In the genomic region with DNA sequence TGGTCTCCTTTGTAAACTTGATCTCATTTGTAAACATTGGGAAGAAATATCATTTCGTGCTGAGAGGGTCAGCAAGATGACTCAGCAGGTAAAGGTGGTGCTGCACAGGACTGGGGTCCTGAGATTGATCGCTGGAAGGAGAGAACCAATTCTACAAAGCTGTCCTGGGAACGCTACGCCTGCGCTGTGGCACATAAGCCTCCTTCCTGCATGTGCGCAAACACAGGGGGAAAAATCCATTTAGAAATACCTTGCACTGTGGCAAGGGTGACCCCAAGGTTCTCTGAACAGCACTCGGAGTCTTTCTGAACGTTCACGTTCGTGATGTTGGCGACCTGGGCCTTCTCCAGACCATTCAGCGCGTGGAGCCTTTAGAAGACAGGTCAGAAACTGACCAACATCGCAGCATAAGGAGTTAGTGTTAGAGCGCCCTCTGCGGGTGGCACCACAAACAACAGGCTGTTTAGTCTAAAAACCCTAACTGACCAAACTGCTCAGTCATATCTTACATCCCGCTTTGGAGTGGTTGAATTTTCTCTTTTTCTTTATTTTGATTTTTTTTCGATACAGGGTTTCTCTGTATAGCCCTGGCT, we compare ENCODE assay signal across 8 mouse cellular contexts. TPM values are rescaled to one million over a fixed set of nuclear protein-coding genes. Genes with fewer than 3 reads are reported as not detected.
A peak's percentile ranks its signal among the peaks of the same experiment; 100 is the strongest.
DNase-seq lines count a peak whose midpoint lies in the region; ATAC-seq lines count a peak whose summit lies in the region.

No protein-coding gene starts in this region.

- H3K27ac ChIP-seq in hindbrain, embryonic 14.5 days, result no peak overlapping the region

- peak; percentile 86 for DNase-seq in R1 (ENCODE audit: low read depth, low spot score)
- DNase-seq in cerebellum, postnatal 14 days, result peak; percentile 93 to 96
- DNase-seq in frontal cortex, postnatal 25 days (ENCODE audit: low spot score in 2 of 2), result peak; percentile 80 to 83
- peak; percentile 90 for DNase-seq in hindbrain, embryonic 14.5 days (ENCODE audit: low spot score)
- peak; percentile 73 to 91 for DNase-seq in layer of hippocampus, postnatal 25 days (ENCODE audit: extremely low spot score in 1 of 2, low spot score in 1 of 2)
- peak; percentile 93 for DNase-seq in lung, postnatal 14 days
- DNase-seq in right cerebral cortex, adult 18-20 months, result peak; percentile 67
- peak; percentile 80 to 84 for DNase-seq in urinary bladder, adult 18-20 months (ENCODE audit: low spot score in 2 of 2)

- no peaks in the 10 kb centered on the region for H3K27me3 ChIP-seq in hindbrain, embryonic 14.5 days (ENCODE audit: control insufficient read depth, insufficient read depth, low read length)

- ATAC-seq in hindbrain, embryonic 14.5 days (ENCODE audit: low FRiP score), result peak; percentile 37; the same call in 1 of the 2 replicates

- H3K4me2 ChIP-seq in hindbrain, embryonic 14.5 days (replicated peaks), result no peak overlapping the region

- no peaks in the 10 kb centered on the region for H3K36me3 ChIP-seq in hindbrain, embryonic 14.5 days (replicated peaks; ENCODE audit: control insufficient read depth, insufficient read depth)

- H3K9me3 ChIP-seq in hindbrain, embryonic 14.5 days (ENCODE audit: control insufficient read depth, low read length), result no peaks in the 10 kb centered on the region

- 0 out of 2 replicates have a peak, but pooled peaks cover 4% of the 10 kb centered on the region for H3K4me1 ChIP-seq in hindbrain, embryonic 14.5 days (replicated peaks; ENCODE audit: control insufficient read depth, insufficient read depth, low read length)

- no peak overlapping the region for H3K4me3 ChIP-seq in hindbrain, embryonic 14.5 days (replicated peaks; ENCODE audit: low read length)

- H3K9ac ChIP-seq in hindbrain, embryonic 14.5 days, result no peak overlapping the region

- WGBS in hindbrain, embryonic 14.5 days, result 32% methylated on average over 18 of the region's 18 CpGs

RNA-seq across cellular contexts. Expression of gene Rassf3, which starts 40.0 kb away (rescaled TPM):
- 5.8 and 6.5 TPM in 2 replicates for polyA plus RNA-seq in hindbrain, embryonic 14.5 days (2014; fragmentation: Nextera tagmentation; extraction: Ambion mirVana)
- 10 to 100 TPM in 1 of 2 experiments, 1 to 10 TPM in 1; 7.6 to 10.4 TPM for total RNA-seq in layer of hippocampus, postnatal 25 days (2021)
